Mouse (Mus musculus) embryo, embryonic 10.5 days (tissue): ENCODE results near the gene Nup133.
A peak's percentile ranks its signal among the peaks of the same experiment; 100 is the strongest.

Source experiments
- DNase-seq: peaks from one replicate; pipeline ENCODE4 v3.0.0-alpha.2; 2015; ENCODE audit warnings: low spot score

Gene Nup133

GRCm38 (mm10) chr8:123887163-123887562, 61.9 kb downstream of the Nup133 start:
- no peak for DNase-seq

GRCm38 (mm10) chr8:123884721-123885565, 64.1 kb downstream of the Nup133 start:
- DNase-seq: peak; percentile 36

GRCm38 (mm10) chr8:123883094-123883493, 66.0 kb downstream of the Nup133 start:
- no peak for DNase-seq

- no peak for DNase-seq
Measured at GRCm38 (mm10) chr8:123882412-123882811, 66.7 kb downstream of the Nup133 start.

DNA sequence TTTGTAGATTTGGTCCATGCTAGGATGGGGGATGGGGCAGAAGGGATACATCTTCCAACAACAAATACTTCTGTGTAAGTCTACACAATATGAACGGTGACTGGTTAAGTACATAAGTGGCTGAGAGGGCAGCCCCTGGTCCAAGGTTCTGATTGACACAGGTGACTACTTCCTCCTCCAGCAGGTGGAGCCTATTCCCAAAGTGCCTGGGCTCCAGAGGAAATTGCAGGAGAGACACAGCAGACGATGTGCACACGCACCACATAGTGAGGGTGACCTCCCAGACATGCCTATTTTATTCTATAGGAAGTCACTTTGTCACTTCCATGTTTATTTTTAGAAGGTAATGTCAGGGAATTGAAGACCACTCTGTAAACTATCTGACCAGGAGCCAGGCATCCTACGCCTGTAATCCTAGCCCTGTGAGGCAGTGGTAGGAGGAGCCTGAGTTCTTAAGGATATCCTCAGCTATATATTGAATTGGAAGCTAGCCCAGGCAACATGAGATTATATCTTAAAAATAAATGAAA, 68.2 kb downstream of the Nup133 start:
- no peak for DNase-seq

DNA sequence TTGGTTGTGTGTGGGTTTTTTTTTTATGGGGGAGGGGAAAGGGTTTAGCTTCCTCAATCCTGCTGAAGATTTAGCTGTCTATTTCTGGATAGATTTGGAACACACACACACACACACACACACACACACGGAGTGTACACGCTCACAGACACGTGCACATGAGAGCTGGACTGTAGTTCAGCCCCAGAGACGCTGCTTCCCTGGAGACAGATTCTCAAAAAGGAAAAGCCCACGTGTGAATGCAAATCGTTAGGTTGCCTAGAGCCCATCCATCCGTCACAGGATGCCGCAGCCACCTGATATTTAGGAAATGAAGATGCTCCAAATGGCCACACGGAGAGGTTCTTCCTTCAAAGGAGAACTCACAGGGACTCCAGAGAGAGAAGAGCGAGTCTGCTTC, 68.8 kb downstream of the Nup133 start:
- no peak for DNase-seq

- no peak for DNase-seq
Measured at GRCm38 (mm10) chr8:123877865-123878264, 71.2 kb downstream of the Nup133 start.

GRCm38 (mm10) chr8:123874324-123874723, 74.7 kb downstream of the Nup133 start:
- DNase-seq: no peak

DNA sequence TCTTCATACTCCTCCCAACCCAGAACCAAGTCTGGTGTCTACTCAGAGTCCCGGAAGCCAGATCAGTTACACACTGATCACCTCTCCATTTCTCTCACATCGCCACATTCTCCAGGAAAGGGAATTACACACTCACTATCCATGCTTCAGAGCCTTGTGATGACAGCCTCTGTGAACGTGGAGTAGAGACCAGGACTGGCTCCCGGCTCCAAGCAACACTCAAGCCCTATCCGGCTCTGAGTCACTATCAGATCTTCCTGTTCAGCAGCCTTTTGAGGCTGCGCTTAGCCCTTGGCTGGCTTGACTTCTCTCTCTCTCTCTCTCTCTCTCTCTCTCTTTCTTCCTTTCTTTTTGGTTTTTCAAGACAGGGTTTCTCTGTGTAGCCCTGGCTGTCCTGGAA, 75.7 kb downstream of the Nup133 start:
- no peak for DNase-seq

DNA sequence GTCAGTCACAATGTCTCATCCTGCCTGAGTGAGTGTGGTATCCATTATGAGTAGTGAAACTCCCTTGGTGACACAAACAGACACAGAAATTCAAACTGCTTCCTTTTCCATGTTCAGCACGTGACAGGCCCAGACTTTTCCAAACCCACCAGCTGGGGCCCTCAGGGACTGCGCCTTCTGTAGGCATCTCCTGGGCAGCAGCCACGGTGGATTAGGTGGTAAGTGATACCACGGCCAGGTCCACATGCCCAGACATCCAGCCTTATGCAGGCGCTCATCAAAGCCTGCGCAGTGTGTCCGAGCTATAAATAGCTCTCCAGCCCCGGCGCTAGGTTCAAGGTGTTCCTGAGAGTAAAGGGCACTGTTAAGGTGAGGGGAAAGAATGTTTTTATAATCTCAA, 77.0 kb downstream of the Nup133 start:
- DNase-seq: no peak

DNA sequence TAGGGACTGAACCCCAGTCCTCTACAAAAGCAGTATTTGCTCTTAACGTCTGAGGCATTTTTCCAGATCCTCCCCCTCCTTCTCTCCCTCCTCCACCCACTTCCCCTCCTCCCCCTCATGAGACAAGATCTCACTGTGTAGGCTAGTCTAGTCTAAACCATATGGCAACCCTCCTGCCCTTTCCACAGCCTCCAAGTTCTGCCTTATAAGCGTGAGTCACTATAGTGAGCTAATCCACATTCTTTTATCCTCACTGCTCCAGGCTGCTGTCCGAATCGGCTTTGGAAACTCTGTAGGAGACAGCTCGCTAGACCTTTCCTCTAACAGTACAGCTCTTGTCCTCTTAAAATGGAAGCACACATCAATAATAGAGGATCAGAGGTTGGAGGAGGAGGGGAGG, 82.1 kb downstream of the Nup133 start:
- peak; percentile 11 for DNase-seq

DNA sequence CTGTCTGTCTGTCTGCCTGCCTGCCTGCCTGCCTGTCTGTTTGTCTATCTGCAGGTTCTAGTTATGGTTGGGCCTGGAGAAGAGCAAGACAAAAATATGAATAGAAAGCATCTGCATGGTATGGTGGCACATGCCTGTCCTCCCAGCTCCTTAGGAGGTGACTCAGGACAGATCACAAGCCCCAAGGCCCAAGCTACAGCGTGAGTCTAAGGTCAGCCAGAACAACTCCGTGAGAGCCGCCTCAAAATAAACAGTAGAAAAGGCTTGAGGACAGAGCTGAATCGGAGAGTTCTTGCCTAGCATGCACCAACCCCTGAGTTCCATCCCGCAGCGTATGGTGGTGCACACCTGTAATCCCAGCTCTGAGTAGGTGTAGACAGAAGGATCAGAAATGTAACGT, 83.3 kb downstream of the Nup133 start:
- no peak for DNase-seq

DNA sequence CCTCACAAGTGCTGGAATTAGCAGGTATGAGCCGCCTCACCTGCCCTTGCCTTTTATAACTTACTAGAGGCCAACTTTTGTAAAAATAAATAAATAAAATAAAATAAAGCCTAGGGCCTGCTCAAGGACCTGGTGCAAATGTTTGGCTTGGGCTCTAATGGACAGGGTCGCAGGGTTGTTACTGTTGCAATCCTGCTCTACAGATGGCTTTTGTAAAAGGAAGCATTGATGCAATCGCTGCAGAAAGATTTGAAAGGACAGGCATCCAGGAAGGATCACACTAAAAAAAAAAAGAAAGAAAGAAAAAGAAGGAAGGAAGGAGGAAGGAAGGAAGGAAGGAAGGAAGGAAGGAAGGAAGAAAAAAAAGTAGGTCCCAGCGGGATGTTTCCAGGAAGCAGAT, 88.7 kb downstream of the Nup133 start:
- DNase-seq: no peak

- no peak for DNase-seq
Measured at GRCm38 (mm10) chr8:123859648-123860259, 89.3 kb downstream of the Nup133 start, which contains the start of gene Ccsap. Ccsap (minus strand) TSS chr8:123860209.

- peak; percentile 96 for DNase-seq
Measured at GRCm38 (mm10) chr8:123858941-123859647, 90.0 kb downstream of the Nup133 start.

DNA sequence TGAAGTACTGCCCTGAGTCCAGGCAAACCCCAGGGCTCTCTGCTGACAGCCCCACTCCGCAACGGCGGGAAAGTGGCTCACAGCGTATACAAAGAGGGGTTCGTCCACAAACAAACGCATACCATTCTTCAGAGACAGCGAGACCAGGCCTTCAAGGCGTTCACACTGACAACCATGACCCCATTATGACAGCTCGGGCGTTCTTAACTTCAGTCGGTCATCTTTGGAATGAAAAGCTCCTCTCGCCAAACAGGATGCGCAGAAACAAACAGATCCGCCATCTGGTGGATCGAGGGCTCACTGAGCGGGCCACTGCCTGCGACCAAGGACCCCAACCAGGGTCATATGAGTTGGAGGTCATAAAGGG, 90.5 kb downstream of the Nup133 start:
- DNase-seq: peak; percentile 67

DNA sequence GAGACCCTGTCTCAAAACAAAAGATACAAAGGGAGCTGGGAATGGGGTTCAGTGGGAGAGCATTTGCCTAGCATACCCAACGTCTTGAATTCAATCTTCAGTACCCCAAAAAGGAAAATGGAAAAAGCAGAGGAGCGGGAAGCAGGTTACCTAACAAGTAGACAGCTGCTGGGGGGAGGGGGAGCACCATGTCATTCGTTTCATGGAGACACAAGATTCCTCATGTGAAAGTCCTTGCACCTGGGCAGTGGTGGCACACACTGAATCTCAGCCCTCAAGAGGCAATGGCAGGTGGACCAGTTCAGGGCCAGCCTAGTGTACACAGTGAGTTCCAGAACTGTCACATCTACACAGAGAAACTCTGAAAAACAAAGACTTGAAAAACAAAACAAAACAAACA, 91.7 kb downstream of the Nup133 start:
- no peak for DNase-seq

- DNase-seq: no peak
Measured at GRCm38 (mm10) chr8:123854733-123855475, 94.2 kb downstream of the Nup133 start.

DNA sequence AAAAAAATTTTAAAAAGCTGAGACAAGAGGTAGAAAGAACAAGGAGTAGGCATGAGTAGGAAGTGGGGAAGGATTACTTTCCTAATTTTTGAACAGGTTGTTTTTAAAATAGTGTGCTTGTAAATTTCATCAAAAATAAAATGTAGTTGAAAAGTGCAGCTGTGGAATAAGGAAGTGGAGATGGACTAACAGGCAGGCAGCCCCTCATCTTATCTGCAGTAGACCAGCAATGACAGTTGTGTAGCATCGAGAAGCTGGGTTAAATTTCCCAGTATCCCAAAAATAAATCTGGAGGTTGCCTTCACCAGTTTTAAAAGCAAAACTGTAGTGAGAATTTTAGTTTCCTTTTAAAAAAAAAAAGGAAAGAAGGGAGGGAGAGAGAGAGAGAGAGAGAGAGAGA, 94.8 kb downstream of the Nup133 start:
- DNase-seq: no peak

- DNase-seq: no peak
Measured at GRCm38 (mm10) chr8:123851590-123851989, 97.5 kb downstream of the Nup133 start.

GRCm38 (mm10) chr8:123849352-123849751, 99.7 kb downstream of the Nup133 start:
- DNase-seq: no peak

DNA sequence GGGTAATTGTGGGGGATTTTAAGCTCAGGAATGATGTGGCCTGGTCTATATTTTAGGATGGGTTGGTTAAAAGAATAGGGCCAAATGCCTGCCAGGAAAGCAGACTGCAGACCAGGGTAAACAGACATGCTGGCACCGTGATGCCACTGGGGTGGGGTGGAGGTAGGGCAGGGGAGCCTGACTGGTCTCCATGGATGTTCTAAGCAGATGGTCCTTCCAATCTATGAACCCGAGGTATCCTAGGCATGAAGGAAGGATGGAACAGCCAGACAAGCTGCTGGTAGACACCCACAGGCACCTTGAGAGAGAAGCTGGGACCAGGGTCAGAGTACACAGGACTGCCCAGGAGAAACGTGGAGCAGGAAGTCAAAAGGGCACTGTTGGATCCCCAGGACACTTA, 101.5 kb downstream of the Nup133 start:
- DNase-seq: no peak
